Mouse (Mus musculus): ENCODE measurements around the gene Ints1.

DNA sequence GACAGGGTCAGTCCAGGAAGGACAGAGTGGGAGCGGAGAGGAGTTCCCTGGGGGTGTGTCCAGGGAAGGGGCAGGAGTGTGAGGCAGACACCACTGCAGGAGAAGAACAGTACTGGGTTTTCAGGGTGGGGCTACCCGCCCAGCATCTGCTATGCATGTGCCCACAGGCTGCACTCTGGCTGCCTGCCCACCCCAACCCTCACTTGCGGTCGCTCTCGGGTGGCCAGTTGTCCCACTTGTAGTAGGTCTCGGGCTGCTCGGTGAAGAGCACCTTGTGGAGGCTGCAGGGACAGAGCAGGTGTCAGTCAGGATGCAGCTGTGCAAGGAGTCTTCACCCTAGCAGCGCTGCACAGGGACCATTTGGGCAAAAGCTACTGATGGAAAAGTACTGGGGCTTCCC is 7.3 kb downstream of the Ints1 start:
- TF ChIP-seq POLR2A (IDR thresholded peaks at IDR 0.05; ENCODE audit: low read depth, low read length) (no peak), CTCF (IDR thresholded peaks at IDR 0.05; ENCODE audit: borderline replicate concordance, insufficient read depth, low read length) (no peak)
